Mouse (Mus musculus) CH12.LX (cell line): ENCODE data around the gene Adamts20. TPM values are rescaled to one million over a fixed set of nuclear protein-coding genes. Genes with fewer than 3 reads are reported as not detected.

Source experiments
- DNase-seq: peaks from one replicate; pipeline ENCODE4 v3.0.0-alpha.2; 2013; ENCODE audit errors: extremely low read depth
- H3K27ac ChIP-seq: 2 replicates; pipeline ENCODE4 v1.5.1; 2012; ENCODE audit warnings: low read depth, mild to moderate bottlenecking, control low read depth, moderate library complexity; ENCODE audit not compliant: insufficient read depth
- H3K27me3 ChIP-seq: replicated peaks from 2 replicates; pipeline ENCODE3; 2012; ENCODE audit warnings: inconsistent platforms
- H3K36me3 ChIP-seq, 2 experiments: replicated peaks in 1 of 2; 2 replicates each; pipeline versions ENCODE3 to v1.6.1; 2012; ENCODE audit warnings: inconsistent platforms in 1 of 2, low read length in 1 of 2, mild to moderate bottlenecking in 1 of 2, mixed read lengths in 1 of 2, moderate library complexity in 1 of 2; ENCODE audit not compliant: control insufficient read depth in 1 of 2, insufficient read depth in 1 of 2
- H3K4me1 ChIP-seq, 2 experiments: 2 replicates each; pipeline ENCODE4 v1.6.1; 2012; ENCODE audit warnings: inconsistent platforms in 1 of 2, moderate library complexity in 1 of 2; ENCODE audit not compliant: insufficient read depth in 2 of 2, control insufficient read depth in 1 of 2
- H3K4me2 ChIP-seq: 2 replicates; pipeline ENCODE4 v1.6.1; 2012; ENCODE audit warnings: low read depth, mild to moderate bottlenecking, control low read depth; ENCODE audit not compliant: poor library complexity, insufficient read depth, severe bottlenecking
- H3K4me3 ChIP-seq, 3 experiments: fragments of 150-350 bp in 1 of 3; sonication (generic) in 1 of 3; replicated peaks in 1 of 3; 2 replicates each; pipeline versions ENCODE3 to v1.5.1; 2011 to 2012; ENCODE audit warnings: low read depth in 2 of 3, low read length in 2 of 3, mild to moderate bottlenecking in 2 of 3, moderate library complexity in 2 of 3, control low read depth in 1 of 3, improper control_type of control experiment in 1 of 3, inconsistent platforms in 1 of 3, mixed read lengths in 1 of 3; ENCODE audit not compliant: poor library complexity in 1 of 3
- H3K79me2 ChIP-seq: replicated peaks from 2 replicates; pipeline ENCODE4 v1.6.1; 2012; ENCODE audit warnings: mild to moderate bottlenecking, moderate library complexity; ENCODE audit not compliant: control insufficient read depth, poor library complexity, insufficient read depth, severe bottlenecking; ENCODE audit errors: extremely low read depth
- H3K9ac ChIP-seq: 2 replicates; pipeline ENCODE4 v1.6.1; 2012; ENCODE audit warnings: low read depth, mild to moderate bottlenecking, control low read depth, moderate library complexity; ENCODE audit not compliant: insufficient read depth
- H3K9me3 ChIP-seq: replicated peaks from 2 replicates; pipeline ENCODE3; 2012; ENCODE audit warnings: low read length, inconsistent platforms, mixed read lengths
- BHLHE40 ChIP-seq: IDR thresholded peaks from 2 replicates; pipeline ENCODE4 v1.6.1; 2011; ENCODE audit warnings: mild to moderate bottlenecking, low read depth, low read length, improper control_type of control experiment
- CHD1 ChIP-seq: IDR thresholded peaks from 2 replicates; pipeline ENCODE4 v1.6.1; 2012; ENCODE audit warnings: low read depth, low read length, improper control_type of control experiment, inconsistent platforms
- CHD2 ChIP-seq: IDR thresholded peaks from 2 replicates; pipeline ENCODE4 v1.6.1; 2011; ENCODE audit warnings: low read length, improper control_type of control experiment
- CTCF ChIP-seq, 2 experiments: IDR thresholded peaks in 1 of 2; conservative IDR thresholded peaks in 1 of 2; 2 replicates each; pipeline ENCODE4 v1.5.1; 2011 to 2012; ENCODE audit warnings: low read depth in 2 of 2, low read length in 2 of 2, improper control_type of control experiment in 1 of 2, inconsistent platforms in 1 of 2, mild to moderate bottlenecking in 1 of 2, moderate library complexity in 1 of 2
- E2F4 ChIP-seq: IDR thresholded peaks from 2 replicates; pipeline ENCODE4 v1.6.1; 2011; ENCODE audit warnings: low read depth, low read length, improper control_type of control experiment; ENCODE audit not compliant: insufficient replicate concordance
- ELF1 ChIP-seq: IDR thresholded peaks from 2 replicates; pipeline ENCODE4 v1.6.1; 2014; ENCODE audit warnings: low read depth, mild to moderate bottlenecking, inconsistent platforms, low read length, improper control_type of control experiment
- EP300 ChIP-seq: IDR thresholded peaks from 2 replicates; pipeline ENCODE4 v1.6.1; 2011; ENCODE audit warnings: low read length, improper control_type of control experiment
- ETS1 ChIP-seq: conservative IDR thresholded peaks from 2 replicates; pipeline ENCODE4 v1.6.1; 2012; ENCODE audit warnings: low read depth, mild to moderate bottlenecking, inconsistent platforms, low read length, improper control_type of control experiment, moderate library complexity
- GABPA ChIP-seq: IDR thresholded peaks from 2 replicates; pipeline ENCODE4 v1.6.1; 2012; ENCODE audit warnings: low read depth, low read length, improper control_type of control experiment, inconsistent platforms; ENCODE audit not compliant: insufficient replicate concordance
- HCFC1 ChIP-seq: IDR thresholded peaks from 2 replicates; pipeline ENCODE4 v1.6.1; 2012; ENCODE audit warnings: low read depth, mild to moderate bottlenecking, inconsistent platforms, low read length, improper control_type of control experiment
- IRF4 ChIP-seq: IDR thresholded peaks from 2 replicates; pipeline ENCODE4 v1.6.1; 2014; ENCODE audit warnings: low read depth, mild to moderate bottlenecking, inconsistent platforms, low read length, improper control_type of control experiment
- JUN ChIP-seq: IDR thresholded peaks from 2 replicates; pipeline ENCODE4 v1.6.1; 2011; ENCODE audit warnings: low read depth, mild to moderate bottlenecking, low read length, improper control_type of control experiment, moderate library complexity; ENCODE audit not compliant: insufficient read depth
- JUND ChIP-seq: conservative IDR thresholded peaks from 2 replicates; pipeline ENCODE4 v1.6.1; 2011; ENCODE audit warnings: low read depth, low read length, improper control_type of control experiment
- KAT2A ChIP-seq: IDR thresholded peaks from 2 replicates; pipeline ENCODE4 v1.6.1; 2012; ENCODE audit warnings: low read length, improper control_type of control experiment, inconsistent platforms; ENCODE audit not compliant: insufficient replicate concordance
- MAFK ChIP-seq: IDR thresholded peaks from 2 replicates; pipeline ENCODE4 v1.6.1; 2011; ENCODE audit warnings: low read length, improper control_type of control experiment; ENCODE audit not compliant: insufficient replicate concordance
- MAX ChIP-seq: IDR thresholded peaks from 2 replicates; pipeline ENCODE4 v1.6.1; 2011; ENCODE audit warnings: low read length, improper control_type of control experiment
- MAZ ChIP-seq: IDR thresholded peaks from 2 replicates; pipeline ENCODE4 v1.6.1; 2012; ENCODE audit warnings: low read depth, mild to moderate bottlenecking, inconsistent platforms, low read length, improper control_type of control experiment, moderate library complexity
- MEF2A ChIP-seq: IDR thresholded peaks from 2 replicates; pipeline ENCODE4 v1.6.1; 2014; ENCODE audit warnings: low read depth, mild to moderate bottlenecking, inconsistent platforms, low read length, improper control_type of control experiment, borderline replicate concordance
- MXI1 ChIP-seq: IDR thresholded peaks from 2 replicates; pipeline ENCODE4 v1.6.1; 2011; ENCODE audit warnings: mild to moderate bottlenecking, low read depth, low read length, improper control_type of control experiment
- MYC ChIP-seq: IDR thresholded peaks from 2 replicates; pipeline ENCODE4 v1.6.1; 2011; ENCODE audit warnings: low read depth, mild to moderate bottlenecking, improper control_type of control experiment, low read length
- NELFE ChIP-seq: IDR thresholded peaks from 2 replicates; pipeline ENCODE4 v1.6.1; 2011; ENCODE audit warnings: low read depth, low read length, improper control_type of control experiment
- NRF1 ChIP-seq: IDR thresholded peaks from 2 replicates; pipeline ENCODE4 v1.6.1; 2014; ENCODE audit warnings: low read depth, mild to moderate bottlenecking, inconsistent platforms, low read length, improper control_type of control experiment, moderate library complexity
- PAX5 ChIP-seq: IDR thresholded peaks from 2 replicates; pipeline ENCODE4 v1.6.1; 2012; ENCODE audit warnings: low read length, inconsistent platforms, mixed read lengths
- POLR2A ChIP-seq: IDR thresholded peaks from 2 replicates; pipeline ENCODE4 v1.6.1; 2011; ENCODE audit warnings: low read depth, mild to moderate bottlenecking, improper control_type of control experiment, low read length
- POLR2AphosphoS2 ChIP-seq: IDR thresholded peaks from 2 replicates; pipeline ENCODE4 v1.6.1; 2011; ENCODE audit warnings: low read depth, low read length, improper control_type of control experiment
- RAD21 ChIP-seq: IDR thresholded peaks from 2 replicates; pipeline ENCODE4 v1.6.1; 2011; ENCODE audit warnings: low read depth, mild to moderate bottlenecking, low read length, improper control_type of control experiment, moderate library complexity
- RCOR1 ChIP-seq: conservative IDR thresholded peaks from 2 replicates; pipeline ENCODE4 v1.6.1; 2012; ENCODE audit warnings: low read depth, mild to moderate bottlenecking, inconsistent platforms, low read length, improper control_type of control experiment
- SIN3A ChIP-seq: IDR thresholded peaks from 2 replicates; pipeline ENCODE4 v1.6.1; 2012; ENCODE audit warnings: low read length, improper control_type of control experiment, inconsistent platforms
- SMC3 ChIP-seq: IDR thresholded peaks from 2 replicates; pipeline ENCODE4 v1.6.1; 2011; ENCODE audit warnings: low read depth, low read length, improper control_type of control experiment
- TBP ChIP-seq: conservative IDR thresholded peaks from 2 replicates; pipeline ENCODE4 v1.6.1; 2011; ENCODE audit warnings: low read depth, low read length, improper control_type of control experiment
- TCF12 ChIP-seq: IDR thresholded peaks from 2 replicates; pipeline ENCODE4 v1.6.1; 2014; ENCODE audit warnings: low read depth, mild to moderate bottlenecking, inconsistent platforms, low read length, improper control_type of control experiment
- UBTF ChIP-seq: IDR thresholded peaks from 2 replicates; pipeline ENCODE4 v1.6.1; 2012; ENCODE audit warnings: low read depth, mild to moderate bottlenecking, inconsistent platforms, low read length, improper control_type of control experiment, moderate library complexity
- USF1 ChIP-seq: IDR thresholded peaks from 2 replicates; pipeline ENCODE4 v1.6.1; 2014; ENCODE audit warnings: low read depth, mild to moderate bottlenecking, inconsistent platforms, low read length, improper control_type of control experiment
- USF2 ChIP-seq: conservative IDR thresholded peaks from 2 replicates; pipeline ENCODE4 v1.6.1; 2011; ENCODE audit warnings: low read depth, low read length, improper control_type of control experiment
- ZC3H11A ChIP-seq: IDR thresholded peaks from 2 replicates; pipeline ENCODE4 v1.6.1; 2012; ENCODE audit warnings: low read depth, mild to moderate bottlenecking, inconsistent platforms, low read length, improper control_type of control experiment
- ZKSCAN1 ChIP-seq: IDR thresholded peaks from 2 replicates; pipeline ENCODE4 v1.6.1; 2012; ENCODE audit warnings: low read depth, inconsistent platforms, low read length, improper control_type of control experiment, borderline replicate concordance
- ZMIZ1 ChIP-seq: IDR thresholded peaks from 2 replicates; pipeline ENCODE4 v1.6.1; 2012; ENCODE audit warnings: low read depth, mild to moderate bottlenecking, inconsistent platforms, low read length, improper control_type of control experiment
- ZNF384 ChIP-seq: IDR thresholded peaks from 2 replicates; pipeline ENCODE4 v1.6.1; 2012; ENCODE audit warnings: low read depth, low read length, improper control_type of control experiment, inconsistent platforms
- dilution Hi-C: fragments of 300-500 bp; cut with MboI; formaldehyde crosslinking; loops from 2 replicates; pipeline ENCODE4 v1.14.3; 2020; ENCODE audit warnings: low sequenced_read_pairs; ENCODE audit not compliant: extremely low pct_unique_long_range_greater_than_20kb, extremely low pct_ligation_motif_present
- in situ Hi-C: fragments of 300-500 bp; cut with MboI; formaldehyde crosslinking; loops from 3 replicates; pipeline ENCODE4 v1.14.3; 2019; ENCODE audit warnings: low sequenced_read_pairs, low pct_ligation_motif_present, low pct_unique_long_range_greater_than_20kb, mixed read lengths
- polyA plus RNA-seq: library from polyadenylated mRNA; unstranded; fragments of >175 nt; gene quantifications from 2 replicates; pipeline ENCODE4 v1.2.1, GENCODE M21; 2012; ENCODE audit warnings: low read depth; ENCODE audit not compliant: insufficient read length
- total RNA-seq, 2 experiments: library from RNA; depleted of rRNA; stranded (reverse); fragments of 300-350 nt in 1 of 2; fragments of >200 nt in 1 of 2; gene quantifications; 2 replicates each; pipeline ENCODE4 v1.2.3; 2012 to 2014

Gene Adamts20
- total and polyA plus RNA-seq, 3 experiments: 0.37 to 1.5 (median 0.68) TPM

- Histone ChIP-seq H3K4me2 (no peak overlapping the region), H3K79me2 (no peaks in the 10 kb centered on the region), H3K4me3 (no peak overlapping the region), H3K4me1 (no peaks in the 10 kb centered on the region), H3K27me3 (no peaks in the 10 kb centered on the region), H3K9me3 (no peaks in the 10 kb centered on the region), H3K27ac (no peak overlapping the region), H3K9ac (no peak overlapping the region), H3K36me3 (no peaks in the 10 kb centered on the region)
- dilution Hi-C loops: no loop called here
- TF ChIP-seq BHLHE40: no peak
- no peak for TF ChIP-seq E2F4
- TF ChIP-seq RAD21: peak; percentile 94
- TF ChIP-seq JUN: no peak
- no peak for TF ChIP-seq CHD2
- no peak for TF ChIP-seq PAX5
- TF ChIP-seq MEF2A: no peak
- no peak for TF ChIP-seq ZMIZ1
- peak; percentile 29; the same call in 1 of the 2 replicates for TF ChIP-seq IRF4
- no peak for TF ChIP-seq HCFC1
- peak; percentile 81 for TF ChIP-seq ZC3H11A
- TF ChIP-seq NELFE: no peak
- no peak for TF ChIP-seq UBTF
- TF ChIP-seq CTCF (conservative IDR thresholded peaks at IDR 0.05 in 1 of 2, IDR thresholded peaks at IDR 0.05 in 1 of 2; ENCODE audit: low read depth in 2 of 2, low read length in 2 of 2): peak; percentile 33 to 91; a peak in 2 of 4 replicates
- TF ChIP-seq MAFK: no peak
- TF ChIP-seq USF2: no peak
- TF ChIP-seq SIN3A: no peak
- no peak for TF ChIP-seq POLR2A
- TF ChIP-seq MAX: no peak
- TF ChIP-seq ZKSCAN1: no peak
- no peak for TF ChIP-seq POLR2AphosphoS2
- no peak for TF ChIP-seq MAZ
- TF ChIP-seq MXI1: no peak
- TF ChIP-seq MYC: no peak
- no peak for TF ChIP-seq ETS1
- TF ChIP-seq TBP: no peak
- TF ChIP-seq JUND: no peak
- TF ChIP-seq SMC3: peak; percentile 95
- no peak for TF ChIP-seq EP300
- TF ChIP-seq ELF1: no peak
- TF ChIP-seq RCOR1: no peak
- TF ChIP-seq KAT2A: no peak
- peak; percentile 37; the same call in 1 of the 2 replicates for TF ChIP-seq ZNF384
- TF ChIP-seq GABPA: no peak
- TF ChIP-seq USF1: no peak
- TF ChIP-seq TCF12: no peak
- TF ChIP-seq NRF1: no peak
- no peak for TF ChIP-seq CHD1
- in situ Hi-C loops: loop anchor here (5.0 to 25.0 kb wide), 2 partner anchors 90 to 165 kb away; partner anchors contain the start of genes Irak4 and Pus7l
- DNase-seq: peak; percentile 48
Measured at GRCm38 (mm10) chr15:94372548-94372947, 92.7 kb downstream of the Adamts20 start.
